In genomic region chr17:32350382-32350983, GRCm38 (mm10) we compare ENCODE assay signal across 7 mouse cellular contexts. TPM values are rescaled to one million over a fixed set of nuclear protein-coding genes. Genes with fewer than 3 reads are reported as not detected.
DNase-seq lines count a peak whose midpoint lies in the region; ATAC-seq lines count a peak whose summit lies in the region.

Akap8l (minus strand) TSS chr17:32350607.

- no peaks in the 10 kb centered on the region for H3K27me3 ChIP-seq in embryonic facial prominence, embryonic 12.5 days
- H3K27me3 ChIP-seq in limb, embryonic 11.5 days (ENCODE audit: control insufficient read depth, insufficient read depth, low read length) = no peaks in the 10 kb centered on the region
- H3K27me3 ChIP-seq in midbrain, embryonic 14.5 days (ENCODE audit: control insufficient read depth, insufficient read depth, low read length) = no peaks in the 10 kb centered on the region

- H3K9ac ChIP-seq in embryonic facial prominence, embryonic 12.5 days = peak within 1 kb of the TSS; percentile 72
- peak within 1 kb of the TSS; percentile 56 for H3K9ac ChIP-seq in limb, embryonic 11.5 days (ENCODE audit: low read length)
- H3K9ac ChIP-seq in midbrain, embryonic 14.5 days (replicated peaks; ENCODE audit: low read length) = peak within 1 kb of the TSS; percentile 78

- H3K4me2 ChIP-seq in embryonic facial prominence, embryonic 12.5 days (replicated peaks) = peak within 1 kb of the TSS; percentile 71
- peak within 1 kb of the TSS; percentile 82 for H3K4me2 ChIP-seq in limb, embryonic 11.5 days (ENCODE audit: low read depth, severe bottlenecking)
- peak within 1 kb of the TSS; percentile 90 for H3K4me2 ChIP-seq in midbrain, embryonic 14.5 days (ENCODE audit: low read length)

- peaks cover 24% of the 10 kb centered on the region for H3K36me3 ChIP-seq in embryonic facial prominence, embryonic 12.5 days
- H3K36me3 ChIP-seq in limb, embryonic 11.5 days (ENCODE audit: control insufficient read depth, insufficient read depth, low read length) = peaks cover 12% of the 10 kb centered on the region; the same call in 1 of the 2 replicates
- H3K36me3 ChIP-seq in midbrain, embryonic 14.5 days (ENCODE audit: control insufficient read depth, insufficient read depth, low read length) = peaks cover 15% of the 10 kb centered on the region

- no peaks in the 10 kb centered on the region for H3K9me3 ChIP-seq in embryonic facial prominence, embryonic 12.5 days
- H3K9me3 ChIP-seq in limb, embryonic 11.5 days (ENCODE audit: control insufficient read depth, low read length) = no peaks in the 10 kb centered on the region
- no peaks in the 10 kb centered on the region for H3K9me3 ChIP-seq in midbrain, embryonic 14.5 days (ENCODE audit: control insufficient read depth, low read length)

- ATAC-seq in embryonic facial prominence, embryonic 12.5 days (ENCODE audit: insufficient number of reproducible peaks, insufficient read depth, low FRiP score, low TSS enrichment) = peak; percentile 94
- ATAC-seq in limb, embryonic 11.5 days (ENCODE audit: insufficient number of reproducible peaks, low FRiP score, low TSS enrichment, low read depth) = peak; percentile 94
- ATAC-seq in midbrain, embryonic 14.5 days (ENCODE audit: low FRiP score, low TSS enrichment) = peak; percentile 98

- WGBS in embryonic facial prominence, embryonic 12.5 days = under 1% methylated on average over 37 of the region's 37 CpGs
- WGBS in limb, embryonic 11.5 days = under 1% methylated on average over 37 of the region's 37 CpGs
- WGBS in midbrain, embryonic 14.5 days = under 1% methylated on average over 37 of the region's 37 CpGs

- peaks cover 11% of the 10 kb centered on the region for H3K4me1 ChIP-seq in embryonic facial prominence, embryonic 12.5 days
- peaks cover 5% of the 10 kb centered on the region for H3K4me1 ChIP-seq in limb, embryonic 11.5 days (ENCODE audit: control insufficient read depth, insufficient read depth, low read length)
- H3K4me1 ChIP-seq in midbrain, embryonic 14.5 days (ENCODE audit: control insufficient read depth, insufficient read depth, low read length) = peaks cover 15% of the 10 kb centered on the region

- peak within 1 kb of the TSS; percentile 66 for H3K27ac ChIP-seq in embryonic facial prominence, embryonic 12.5 days
- H3K27ac ChIP-seq in limb, embryonic 11.5 days (replicated peaks; ENCODE audit: low read depth, low read length) = no peak within 1 kb of the TSS; the same call in 1 of the 2 replicates
- peak within 1 kb of the TSS; percentile 90 for H3K27ac ChIP-seq in midbrain, embryonic 14.5 days (replicated peaks; ENCODE audit: low read depth, low read length)

- DNase-seq in adrenal gland, postnatal 25 days = peak; percentile 88
- peak; percentile 100 for DNase-seq in heart, adult 11 months
- DNase-seq in kidney, adult 18-20 months = peak; percentile 97
- peak; percentile 94 for DNase-seq in limb, embryonic 11.5 days (ENCODE audit: low spot score)
- DNase-seq in midbrain, embryonic 14.5 days = peak; percentile 98
- peak; percentile 89 to 90 for DNase-seq in spleen, adult 18-20 months

- peak within 1 kb of the TSS; percentile 87 for H3K4me3 ChIP-seq in embryonic facial prominence, embryonic 12.5 days
- H3K4me3 ChIP-seq in limb, embryonic 11.5 days (ENCODE audit: low read depth, low read length) = peak within 1 kb of the TSS; percentile 48
- peak within 1 kb of the TSS; percentile 88 for H3K4me3 ChIP-seq in midbrain, embryonic 14.5 days (replicated peaks; ENCODE audit: low read depth, low read length)

RNA-seq across cellular contexts. Expression of gene Akap8l, which starts in this region (rescaled TPM):
- total RNA-seq in adrenal gland, postnatal 25 days (2021) = 163 and 192 TPM in 2 replicates
- polyA plus RNA-seq in embryonic facial prominence, embryonic 12.5 days (2016; fragmentation: Nextera tagmentation; extraction: Ambion mirVana) = 107 and 118 TPM in 2 replicates
- polyA plus RNA-seq in limb, embryonic 11.5 days (2014; fragmentation: Nextera tagmentation; extraction: Ambion mirVana) = 73.5 and 79.2 TPM in 2 replicates
- 115 and 122 TPM in 2 replicates for polyA plus RNA-seq in midbrain, embryonic 14.5 days (2014; fragmentation: Nextera tagmentation; extraction: Ambion mirVana)
